Mouse (Mus musculus) urinary bladder, postnatal 14 days (tissue): ENCODE measurements around the gene Acmsd.
"Not testable (repeated sequence)": the region's sequence is repeated elsewhere in the genome, so short reads cannot be mapped to it uniquely, and the experiment has no call there.

Experiments used
- DNase-seq: peaks from one replicate; pipeline ENCODE4 v3.0.0; 2021; ENCODE audit warnings: low spot score

Acmsd gene

GRCm38 (mm10) chr1:127729096-127729495 lies at the start of gene Acmsd:
TSS of gene Acmsd (plus strand) at chr1:127729413.
- no peak for DNase-seq

GRCm38 (mm10) chr1:127679498-127680133 lies 49.6 kb upstream of the Acmsd start, which contains the start of gene Tmem163:
TSS of gene Tmem163 (minus strand) at chr1:127679548.
- peak; percentile 7 for DNase-seq

- DNase-seq: no peak
Observed at GRCm38 (mm10) chr1:127696533-127696932, 32.7 kb upstream of the Acmsd start.

- DNase-seq: no peak
Observed at GRCm38 (mm10) chr1:127702187-127702586, 27.0 kb upstream of the Acmsd start.

GRCm38 (mm10) chr1:127706269-127706668 lies 22.9 kb upstream of the Acmsd start:
- DNase-seq: no peak

- no peak for DNase-seq
Observed at GRCm38 (mm10) chr1:127716441-127716840, 12.8 kb upstream of the Acmsd start.

GRCm38 (mm10) chr1:127718290-127718689 lies 10.9 kb upstream of the Acmsd start:
- DNase-seq: no peak

- no peak for DNase-seq
Observed at GRCm38 (mm10) chr1:127723596-127723995, 5.6 kb upstream of the Acmsd start.

GRCm38 (mm10) chr1:127731086-127731485 lies 1.9 kb downstream of the Acmsd start:
- DNase-seq: no peak

- no peak for DNase-seq
Observed at GRCm38 (mm10) chr1:127732435-127732834, 3.2 kb downstream of the Acmsd start.

- no peak for DNase-seq
Observed at GRCm38 (mm10) chr1:127732841-127733240, 3.6 kb downstream of the Acmsd start.

GRCm38 (mm10) chr1:127735356-127735755 lies 6.1 kb downstream of the Acmsd start:
- no peak for DNase-seq

- DNase-seq: no peak
Observed at GRCm38 (mm10) chr1:127750401-127751102, 21.3 kb downstream of the Acmsd start.

- no peak for DNase-seq
Observed at GRCm38 (mm10) chr1:127755806-127756205, 26.6 kb downstream of the Acmsd start.

- no peak for DNase-seq
Observed at GRCm38 (mm10) chr1:127756331-127757163, 27.3 kb downstream of the Acmsd start.

GRCm38 (mm10) chr1:127757164-127757545 lies 27.9 kb downstream of the Acmsd start:
- DNase-seq: not testable (repeated sequence)

GRCm38 (mm10) chr1:127765468-127765867 lies 36.3 kb downstream of the Acmsd start:
- DNase-seq: no peak

GRCm38 (mm10) chr1:127766741-127767140 lies 37.5 kb downstream of the Acmsd start:
- DNase-seq: no peak

- no peak for DNase-seq
Observed at GRCm38 (mm10) chr1:127773198-127773802, 44.1 kb downstream of the Acmsd start.

GRCm38 (mm10) chr1:127773803-127774500 lies 44.7 kb downstream of the Acmsd start, which contains the start of gene Ccnt2:
TSS of gene Ccnt2 (plus strand) at chr1:127774164.
- DNase-seq: peak; percentile 99

GRCm38 (mm10) chr1:127774501-127774880 lies 45.3 kb downstream of the Acmsd start:
- DNase-seq: no peak
